Mouse (Mus musculus): ENCODE data around the gene Drap1. TPM values are rescaled to one million over a fixed set of nuclear protein-coding genes. Genes with fewer than 3 reads are reported as not detected.

Drap1 gene
- total RNA-seq, 1 experiment: 124 TPM

DNA sequence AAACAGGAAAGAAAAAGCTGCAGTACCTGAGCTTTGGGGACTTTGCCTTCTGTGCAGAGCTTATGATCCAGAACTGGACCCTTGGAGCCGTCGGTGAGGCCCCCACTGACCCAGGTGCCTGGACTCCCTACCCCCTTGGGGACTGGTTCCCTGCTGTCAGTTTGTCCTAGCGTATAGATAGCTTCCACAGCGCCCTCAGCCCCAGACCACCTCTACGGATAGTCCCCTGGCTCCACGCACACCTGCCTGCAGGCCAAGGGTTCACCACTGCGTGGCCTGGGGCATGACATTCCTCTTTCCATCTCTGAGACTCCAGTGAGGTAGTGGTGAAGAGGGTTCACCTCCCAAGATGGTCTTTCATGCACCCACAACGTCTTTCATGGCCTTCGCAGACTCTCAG lies 38.4 kb upstream of the Drap1 start:
- DNase-seq (ENCODE audit: low read depth, low spot score): no peak
- Histone ChIP-seq H3K4me3 (ENCODE audit: insufficient read depth in 1 of 2, low read depth in 1 of 2, low read length in 2 of 2, poor library complexity in 1 of 2, severe bottlenecking in 1 of 2) (no peak overlapping the region), H3K27ac (ENCODE audit: insufficient read depth, low read depth, low read length, poor library complexity, severe bottlenecking) (no peak overlapping the region), H3K9ac (ENCODE audit: insufficient read depth, low read depth, low read length, poor library complexity, severe bottlenecking) (no peak overlapping the region), H3K4me1 (ENCODE audit: control insufficient read depth in 2 of 2, insufficient read depth in 2 of 2, low read length in 2 of 2, poor library complexity in 1 of 2) (peaks cover 7 to 9% of the 10 kb centered on the region in 2 experiments; a peak in 2 of 4 replicates), H3K9me3 (ENCODE audit: control insufficient read depth, insufficient read depth, low read depth, low read length) (no peaks in the 10 kb centered on the region), H3K36me3 (ENCODE audit: control insufficient read depth, insufficient read depth, low read length, poor library complexity, severe bottlenecking) (peaks cover 31% of the 10 kb centered on the region)
- TF ChIP-seq CHD2 (IDR thresholded peaks at IDR 0.05; ENCODE audit: low read depth, low read length) (no peak), ZNF384 (IDR thresholded peaks at IDR 0.05; ENCODE audit: low read depth, low read length) (no peak), HCFC1 (IDR thresholded peaks at IDR 0.05; ENCODE audit: borderline replicate concordance, insufficient read depth, low read length) (no peak), MAFK (IDR thresholded peaks at IDR 0.05; ENCODE audit: insufficient read depth, low read depth, low read length) (no peak), ZC3H11A (IDR thresholded peaks at IDR 0.05; ENCODE audit: borderline replicate concordance, low read depth, low read length) (no peak)
- in situ Hi-C loops (cut with MboI; ENCODE audit: low sequenced_read_pairs in 2 of 2, unreplicated experiment in 2 of 2): no loop called here

DNA sequence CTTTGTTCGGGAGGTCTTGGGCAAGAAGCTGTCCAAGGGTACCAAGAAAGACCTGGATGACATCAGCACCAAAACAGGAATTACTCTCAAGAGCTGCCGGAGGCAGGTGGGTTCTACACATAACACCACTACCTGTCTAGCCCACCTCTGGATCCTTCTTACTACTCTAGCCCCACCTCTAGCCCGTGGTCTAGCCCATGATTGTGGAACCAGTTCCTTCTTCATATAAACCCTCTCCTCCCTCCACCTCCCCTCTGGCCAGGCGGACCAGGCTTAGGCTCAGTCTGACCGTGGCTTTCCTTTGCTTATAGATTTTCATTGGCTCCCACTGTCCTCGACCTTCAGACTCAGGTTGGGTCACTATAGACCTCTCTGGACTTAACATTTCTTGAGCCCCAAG lies 36.6 kb upstream of the Drap1 start:
- no peaks in the 10 kb centered on the region for H3K9me3 ChIP-seq (ENCODE audit: control insufficient read depth, insufficient read depth, low read depth, low read length)
- H3K4me3 ChIP-seq (ENCODE audit: insufficient read depth in 1 of 2, low read depth in 1 of 2, low read length in 2 of 2, poor library complexity in 1 of 2, severe bottlenecking in 1 of 2): peak overlapping the region in 1 of 2 experiments; percentile 92; a peak in 2 of 4 replicates
- H3K4me1 ChIP-seq (ENCODE audit: control insufficient read depth in 2 of 2, insufficient read depth in 2 of 2, low read length in 2 of 2, poor library complexity in 1 of 2): peaks cover 4 to 9% of the 10 kb centered on the region in 2 experiments; a peak in 1 of 4 replicates
- no peak overlapping the region for H3K9ac ChIP-seq (ENCODE audit: insufficient read depth, low read depth, low read length, poor library complexity, severe bottlenecking)
- H3K27ac ChIP-seq (ENCODE audit: insufficient read depth, low read depth, low read length, poor library complexity, severe bottlenecking): no peak overlapping the region
- in situ Hi-C loops (cut with MboI; ENCODE audit: low sequenced_read_pairs in 2 of 2, unreplicated experiment in 2 of 2): no loop called here
- H3K36me3 ChIP-seq (ENCODE audit: control insufficient read depth, insufficient read depth, low read length, poor library complexity, severe bottlenecking): peaks cover 28% of the 10 kb centered on the region
- TF ChIP-seq MAFK (IDR thresholded peaks at IDR 0.05; ENCODE audit: insufficient read depth, low read depth, low read length) (no peak), HCFC1 (IDR thresholded peaks at IDR 0.05; ENCODE audit: borderline replicate concordance, insufficient read depth, low read length) (no peak), CHD2 (IDR thresholded peaks at IDR 0.05; ENCODE audit: low read depth, low read length) (no peak), ZC3H11A (IDR thresholded peaks at IDR 0.05; ENCODE audit: borderline replicate concordance, low read depth, low read length) (no peak), ZNF384 (IDR thresholded peaks at IDR 0.05; ENCODE audit: low read depth, low read length) (no peak)
- no peak for DNase-seq (ENCODE audit: low read depth, low spot score)

DNA sequence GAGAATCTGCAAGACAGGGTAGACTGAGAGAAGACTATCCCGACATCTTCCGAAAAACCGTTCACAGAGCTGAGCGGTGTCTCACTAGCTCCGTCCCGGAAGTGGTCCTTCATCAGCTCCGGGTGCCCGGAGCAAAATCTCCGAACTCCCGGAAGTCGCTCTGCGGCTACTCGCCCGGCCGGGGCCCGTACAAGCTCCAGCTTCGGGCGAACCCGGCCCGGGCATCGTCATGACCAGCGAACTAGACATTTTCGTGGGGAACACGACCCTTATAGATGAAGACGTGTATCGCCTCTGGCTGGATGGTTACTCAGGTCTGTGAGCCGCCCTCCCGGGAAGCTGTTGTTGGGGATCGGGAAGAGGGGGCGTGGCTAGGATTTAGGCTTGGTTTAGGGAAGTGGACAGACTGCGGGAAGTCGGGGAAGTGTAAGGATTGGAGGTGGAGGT lies 35.7 kb upstream of the Drap1 start, which contains the start of gene Fibp:
Gene Fibp (plus strand): TSS at position 151 of the 447 bp plus-strand sequence.
- DNase-seq (ENCODE audit: low read depth, low spot score): peak; percentile 68
- Histone ChIP-seq H3K4me1 (ENCODE audit: control insufficient read depth in 2 of 2, insufficient read depth in 2 of 2, low read length in 2 of 2, poor library complexity in 1 of 2) (peaks cover 6 to 11% of the 10 kb centered on the region in 2 experiments; a peak in 2 of 4 replicates), H3K9ac (ENCODE audit: insufficient read depth, low read depth, low read length, poor library complexity, severe bottlenecking) (peak within 1 kb of the TSS; percentile 94), H3K36me3 (ENCODE audit: control insufficient read depth, insufficient read depth, low read length, poor library complexity, severe bottlenecking) (peaks cover 19% of the 10 kb centered on the region), H3K4me3 (ENCODE audit: insufficient read depth in 1 of 2, low read depth in 1 of 2, low read length in 2 of 2, poor library complexity in 1 of 2, severe bottlenecking in 1 of 2) (peak within 1 kb of the TSS; percentile 92 to 99), H3K27ac (ENCODE audit: insufficient read depth, low read depth, low read length, poor library complexity, severe bottlenecking) (no peak within 1 kb of the TSS), H3K9me3 (ENCODE audit: control insufficient read depth, insufficient read depth, low read depth, low read length) (no peaks in the 10 kb centered on the region)
- TF ChIP-seq ZNF384 (IDR thresholded peaks at IDR 0.05; ENCODE audit: low read depth, low read length): no peak
- peak; percentile 76; the same call in 1 of the 2 replicates for TF ChIP-seq HCFC1 (IDR thresholded peaks at IDR 0.05; ENCODE audit: borderline replicate concordance, insufficient read depth, low read length)
- TF ChIP-seq ZC3H11A (IDR thresholded peaks at IDR 0.05; ENCODE audit: borderline replicate concordance, low read depth, low read length): no peak
- peak; percentile 35; the same call in 1 of the 2 replicates for TF ChIP-seq CHD2 (IDR thresholded peaks at IDR 0.05; ENCODE audit: low read depth, low read length)
- in situ Hi-C loops (cut with MboI; ENCODE audit: low sequenced_read_pairs in 2 of 2, unreplicated experiment in 2 of 2): no loop called here

DNA sequence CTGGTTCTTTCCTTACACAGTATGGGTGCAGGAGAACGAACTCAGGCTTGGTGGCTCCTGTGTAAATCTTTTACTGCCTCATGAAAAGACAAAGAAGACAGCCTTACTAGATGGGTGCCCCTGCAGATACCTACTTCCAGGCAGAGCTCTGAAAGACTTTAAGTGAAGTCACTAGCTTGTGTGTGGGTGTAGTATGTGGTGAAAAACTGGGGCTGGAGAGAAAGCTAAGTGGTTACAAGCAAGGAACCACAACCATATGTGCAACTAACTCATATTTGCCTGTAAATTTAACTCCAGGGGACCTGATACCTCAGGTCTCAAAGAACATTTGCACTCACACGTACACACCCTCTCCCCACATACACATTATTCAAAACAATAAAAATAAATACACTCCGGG lies 35.1 kb upstream of the Drap1 start:
- no peak for TF ChIP-seq HCFC1 (IDR thresholded peaks at IDR 0.05; ENCODE audit: borderline replicate concordance, insufficient read depth, low read length)
- TF ChIP-seq ZC3H11A (IDR thresholded peaks at IDR 0.05; ENCODE audit: borderline replicate concordance, low read depth, low read length): no peak
- TF ChIP-seq ZNF384 (IDR thresholded peaks at IDR 0.05; ENCODE audit: low read depth, low read length): no peak
- TF ChIP-seq MAFK (IDR thresholded peaks at IDR 0.05; ENCODE audit: insufficient read depth, low read depth, low read length): no peak
- TF ChIP-seq CHD2 (IDR thresholded peaks at IDR 0.05; ENCODE audit: low read depth, low read length): no peak
- peaks cover 13% of the 10 kb centered on the region; the same call in 1 of the 2 replicates for H3K36me3 ChIP-seq (ENCODE audit: control insufficient read depth, insufficient read depth, low read length, poor library complexity, severe bottlenecking)
- H3K9ac ChIP-seq (ENCODE audit: insufficient read depth, low read depth, low read length, poor library complexity, severe bottlenecking): no peak overlapping the region; the same call in 1 of the 2 replicates
- no peak for DNase-seq (ENCODE audit: low read depth, low spot score)
- peak overlapping the region; percentile 92 to 99 for H3K4me3 ChIP-seq (ENCODE audit: insufficient read depth in 1 of 2, low read depth in 1 of 2, low read length in 2 of 2, poor library complexity in 1 of 2, severe bottlenecking in 1 of 2)
- peaks cover 6 to 15% of the 10 kb centered on the region in 2 experiments; a peak in 3 of 4 replicates for H3K4me1 ChIP-seq (ENCODE audit: control insufficient read depth in 2 of 2, insufficient read depth in 2 of 2, low read length in 2 of 2, poor library complexity in 1 of 2)
- in situ Hi-C loops (cut with MboI; ENCODE audit: low sequenced_read_pairs in 2 of 2, unreplicated experiment in 2 of 2): no loop called here
- no peak overlapping the region for H3K27ac ChIP-seq (ENCODE audit: insufficient read depth, low read depth, low read length, poor library complexity, severe bottlenecking)
- H3K9me3 ChIP-seq (ENCODE audit: control insufficient read depth, insufficient read depth, low read depth, low read length): no peaks in the 10 kb centered on the region

Measured in ES-E14 (cell line).